Mouse (Mus musculus) T-helper 1 cell (primary cell): ENCODE measurements around the gene Timmdc1.
"Not testable (repeated sequence)": the region's sequence is repeated elsewhere in the genome, so short reads cannot be mapped to it uniquely, and the experiment has no call there.

Experiments used
- in situ Hi-C: fragments of 300-600 bp; cut with MboI, MseI; formaldehyde crosslinking; loops from one replicate; pipeline ENCODE4 v1.15.1; 2025; ENCODE audit warnings: high pct_unique_total_duplicates

Timmdc1 gene

DNA sequence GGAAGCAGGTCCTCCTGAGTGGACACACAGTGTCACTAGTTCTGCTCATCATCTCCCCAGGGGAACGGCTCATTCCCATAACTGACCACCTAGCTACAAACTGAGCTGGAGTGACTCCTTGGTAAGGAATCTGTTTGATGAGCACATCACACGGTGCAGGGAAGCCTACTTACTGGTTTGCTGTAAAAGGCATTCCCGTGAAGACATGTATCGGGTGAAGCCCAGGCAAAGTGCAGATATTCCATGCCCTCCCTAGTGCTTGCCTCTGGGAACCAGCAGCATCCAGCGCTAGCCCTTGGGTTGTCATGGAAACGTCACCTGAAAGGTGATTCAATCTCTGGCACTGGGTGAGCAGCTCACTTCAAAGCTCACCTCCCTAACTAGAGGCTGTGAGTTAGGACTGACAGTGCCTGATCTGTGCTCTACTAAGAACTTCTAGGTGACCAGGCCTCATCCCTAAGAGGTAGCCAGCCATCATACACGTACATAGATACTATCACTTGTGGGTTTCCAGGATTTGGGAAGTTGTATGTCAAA lies 25.8 kb downstream of the Timmdc1 start:
- in situ Hi-C loops: no loop called here

- in situ Hi-C loops: no loop called here
These were observed 28.6 kb downstream of the Timmdc1 start for GRCm38 (mm10) chr16:38493890-38494289.

DNA sequence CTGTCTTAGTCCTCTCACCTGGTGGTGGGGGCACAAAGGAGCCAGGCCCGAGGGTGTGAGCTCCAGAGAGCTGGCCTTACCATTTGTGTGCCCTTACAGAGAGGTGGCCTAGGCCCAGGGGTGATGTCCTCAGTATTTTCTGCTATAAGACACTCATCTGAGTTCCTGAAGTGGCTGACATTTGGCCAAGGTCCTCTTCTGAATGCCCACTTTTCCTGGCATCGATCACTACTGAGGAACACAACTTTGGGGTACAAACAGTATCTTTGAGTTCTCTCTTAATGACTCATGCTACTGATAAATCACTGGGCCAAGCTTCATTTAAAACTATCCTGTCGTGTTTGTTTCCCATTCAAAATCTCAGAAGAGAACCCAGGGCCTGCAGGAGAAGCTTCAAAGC lies 29.9 kb downstream of the Timmdc1 start:
- in situ Hi-C loops: no loop called here

DNA sequence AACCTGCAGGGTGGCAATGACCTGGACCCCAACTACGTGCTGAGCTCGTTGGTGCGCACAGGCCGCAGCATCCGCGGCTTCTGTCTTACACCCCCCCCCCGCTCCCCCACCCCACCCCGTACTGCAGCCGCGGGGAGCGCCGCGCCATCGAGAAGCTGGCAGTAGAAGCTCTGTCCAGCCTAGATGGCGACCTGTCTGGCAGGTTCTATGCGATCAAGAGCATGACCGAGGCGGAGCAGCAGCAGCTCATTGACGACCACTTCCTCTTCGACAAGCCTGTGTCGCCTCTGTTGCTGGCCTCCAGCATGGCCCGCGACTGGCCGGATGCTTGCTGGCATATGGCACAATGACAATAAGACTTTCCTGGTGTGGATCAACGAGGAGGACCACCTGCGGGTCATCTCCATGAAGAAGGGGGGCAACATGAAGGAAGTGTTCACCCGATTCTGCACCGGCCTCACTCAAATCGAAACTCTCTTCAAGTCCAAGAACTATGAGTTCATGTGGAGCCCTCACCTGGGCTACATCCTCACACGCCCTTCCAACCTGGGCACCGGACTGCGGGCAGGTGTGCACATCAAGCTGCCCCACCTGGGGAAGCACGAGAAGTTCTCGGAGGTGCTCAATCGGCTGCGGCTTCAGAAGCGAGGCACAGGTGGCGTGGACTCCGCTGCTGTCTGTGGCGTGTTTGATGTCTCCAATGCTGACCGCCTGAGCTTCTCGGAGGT lies 38.7 kb downstream of the Timmdc1 start:
- in situ Hi-C loops: loop anchor here (5.0 kb wide), 1 partner anchor 136 kb away; the partner anchor contains the start of genes Cox17 and Gm21987

- in situ Hi-C loops: loop anchor here (5.0 kb wide), 1 partner anchor 136 kb away; the partner anchor contains the start of genes Cox17 and Gm21987
These were observed 39.5 kb downstream of the Timmdc1 start for GRCm38 (mm10) chr16:38482780-38483562.

DNA sequence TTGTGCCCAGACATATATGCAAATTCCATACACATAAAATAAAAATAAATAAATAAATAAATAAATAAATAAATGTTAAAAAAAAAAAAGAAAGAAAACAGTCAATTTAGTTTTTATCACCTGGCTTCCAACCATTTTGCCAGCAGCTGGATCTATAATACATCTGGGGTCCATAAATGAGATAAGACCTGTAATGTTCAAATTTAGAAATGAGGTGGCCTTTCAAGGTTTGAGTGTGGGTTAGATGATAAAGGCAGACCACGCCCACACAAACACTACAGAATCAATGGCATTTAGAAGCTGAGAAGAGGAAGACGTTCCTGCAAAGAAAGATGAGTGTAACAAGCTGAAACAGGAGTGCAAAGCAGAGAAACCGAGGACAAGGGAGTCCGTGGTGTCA lies 41.1 kb downstream of the Timmdc1 start:
- in situ Hi-C loops: loop anchor here (5.0 kb wide), 1 partner anchor 134 kb away; the partner anchor contains the start of genes Cox17 and Gm21987

- in situ Hi-C loops: no loop called here
These were observed 44.2 kb downstream of the Timmdc1 start for GRCm38 (mm10) chr16:38478296-38478695.

- in situ Hi-C loops: not testable (repeated sequence)
These were observed 45.2 kb downstream of the Timmdc1 start for GRCm38 (mm10) chr16:38477241-38477608.

DNA sequence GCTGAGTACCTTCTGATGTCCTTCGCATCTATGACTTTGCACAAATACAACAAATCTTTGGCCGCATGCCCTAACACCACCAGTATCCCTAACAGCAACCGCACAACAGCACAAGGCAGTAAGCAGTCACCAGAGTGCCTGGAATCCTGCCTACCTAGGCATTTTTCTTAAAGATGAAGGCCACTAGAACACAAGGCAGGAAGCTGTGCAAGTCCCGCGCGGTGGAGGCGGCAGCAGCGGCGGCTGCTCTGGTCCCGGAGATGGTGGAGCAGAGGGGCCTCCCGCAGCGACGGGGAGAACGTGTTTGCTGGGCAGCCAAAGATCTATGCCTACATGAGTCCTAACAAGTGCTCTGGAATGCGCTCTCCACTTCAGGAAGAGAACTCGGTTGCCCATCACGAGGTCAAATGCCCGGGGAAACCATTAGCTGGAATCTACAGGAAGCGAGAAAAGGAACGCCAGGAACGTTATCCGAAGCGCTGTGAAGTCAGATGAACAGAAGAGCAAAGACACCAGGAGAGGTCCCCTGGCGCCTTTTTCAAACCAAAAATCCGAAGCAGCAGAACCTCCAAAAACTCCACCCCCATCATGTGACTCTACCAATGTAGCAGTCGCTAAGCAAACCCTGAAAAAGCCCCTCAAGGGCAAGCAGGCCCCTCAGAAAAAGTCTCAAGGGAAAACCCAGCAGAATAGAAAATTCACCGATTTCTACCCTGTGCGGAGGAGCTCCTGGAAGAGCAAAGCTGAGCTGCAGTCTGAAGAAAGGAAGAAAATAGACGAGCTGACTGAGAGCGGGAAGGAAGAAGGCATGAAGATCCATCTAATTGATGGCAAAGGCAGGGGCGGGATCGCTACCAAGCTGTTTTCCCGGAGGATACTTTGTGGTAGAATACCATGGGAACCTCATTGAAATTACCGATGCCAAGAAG lies 45.9 kb downstream of the Timmdc1 start:
- in situ Hi-C loops: no loop called here

DNA sequence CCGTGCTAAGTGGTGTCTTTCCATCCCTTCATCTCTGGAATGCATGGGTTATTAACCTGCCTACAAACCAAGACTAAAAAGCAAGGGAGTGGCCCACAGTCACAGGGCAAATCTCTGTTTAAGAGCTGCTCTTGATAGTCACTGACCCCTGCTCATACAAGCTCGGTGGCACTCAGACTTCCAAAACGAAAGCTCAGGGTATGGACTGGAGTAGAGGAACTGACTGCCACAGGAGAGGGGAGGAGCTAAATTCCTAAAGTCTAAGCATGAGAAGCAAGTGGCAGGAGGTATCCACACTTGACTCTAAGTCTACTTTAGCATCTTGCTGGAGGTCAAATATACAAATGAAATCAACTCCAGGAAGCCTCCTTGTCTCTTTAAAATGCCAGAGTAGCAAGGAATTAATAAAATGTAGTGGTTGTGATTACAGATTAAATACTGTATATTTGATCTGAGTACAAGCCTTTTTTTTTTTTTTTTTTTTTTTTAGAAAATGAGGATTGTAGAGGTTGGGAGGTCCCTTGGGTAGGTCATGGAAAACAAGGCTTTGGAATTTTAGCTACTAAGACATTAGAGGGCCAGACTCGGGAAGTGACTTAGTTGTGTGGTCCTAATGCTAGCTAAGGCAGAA lies 46.7 kb downstream of the Timmdc1 start:
- in situ Hi-C loops: no loop called here

DNA sequence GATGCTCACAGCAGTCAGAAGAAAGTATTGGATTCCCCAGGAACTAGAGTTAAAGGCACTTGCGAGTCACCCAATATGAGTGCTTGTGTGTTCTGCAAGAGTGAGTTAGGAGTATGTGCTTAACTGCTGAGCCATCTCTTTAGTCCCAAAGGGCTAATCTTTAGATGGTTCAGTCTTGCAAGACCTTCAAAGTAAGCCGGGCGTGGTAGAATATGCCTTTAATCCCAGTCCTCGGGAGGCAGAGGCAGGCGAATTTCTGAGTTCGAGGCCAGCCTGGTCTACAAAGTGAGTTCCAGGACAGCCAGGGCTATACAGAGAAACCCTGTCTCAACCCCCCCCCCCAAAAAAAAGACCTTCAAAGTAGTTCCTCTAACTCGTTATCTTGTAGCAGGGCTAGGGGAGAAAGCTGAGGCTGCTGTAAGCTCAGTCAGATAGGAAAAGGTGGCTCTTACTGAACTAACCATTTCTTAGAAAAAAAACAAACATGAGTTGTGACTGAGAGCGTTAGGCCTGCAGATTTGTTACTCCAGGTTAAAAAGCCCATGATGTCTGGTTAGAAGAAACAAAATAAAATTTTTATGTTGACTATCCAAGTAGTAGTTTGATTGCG lies 47.7 kb downstream of the Timmdc1 start:
- in situ Hi-C loops: no loop called here

DNA sequence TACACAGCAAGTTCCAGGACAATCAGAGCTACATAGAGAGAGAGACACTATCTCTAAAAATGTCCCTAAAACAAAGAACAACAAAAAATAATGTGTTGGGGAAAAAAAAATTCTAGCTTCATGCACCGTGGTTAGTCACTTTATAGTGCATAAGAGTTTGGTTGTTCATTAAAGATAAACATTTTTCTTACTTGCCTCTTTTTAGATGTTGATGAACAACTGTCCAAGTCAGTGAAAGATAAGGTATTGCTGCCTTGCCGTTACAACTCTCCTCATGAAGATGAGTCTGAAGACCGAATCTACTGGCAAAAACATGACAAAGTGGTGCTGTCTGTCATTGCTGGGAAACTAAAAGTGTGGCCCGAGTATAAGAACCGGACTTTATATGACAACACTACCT lies 48.8 kb downstream of the Timmdc1 start:
- in situ Hi-C loops: no loop called here

GRCm38 (mm10) chr16:38472507-38472873 lies 50.0 kb downstream of the Timmdc1 start:
- in situ Hi-C loops: no loop called here

DNA sequence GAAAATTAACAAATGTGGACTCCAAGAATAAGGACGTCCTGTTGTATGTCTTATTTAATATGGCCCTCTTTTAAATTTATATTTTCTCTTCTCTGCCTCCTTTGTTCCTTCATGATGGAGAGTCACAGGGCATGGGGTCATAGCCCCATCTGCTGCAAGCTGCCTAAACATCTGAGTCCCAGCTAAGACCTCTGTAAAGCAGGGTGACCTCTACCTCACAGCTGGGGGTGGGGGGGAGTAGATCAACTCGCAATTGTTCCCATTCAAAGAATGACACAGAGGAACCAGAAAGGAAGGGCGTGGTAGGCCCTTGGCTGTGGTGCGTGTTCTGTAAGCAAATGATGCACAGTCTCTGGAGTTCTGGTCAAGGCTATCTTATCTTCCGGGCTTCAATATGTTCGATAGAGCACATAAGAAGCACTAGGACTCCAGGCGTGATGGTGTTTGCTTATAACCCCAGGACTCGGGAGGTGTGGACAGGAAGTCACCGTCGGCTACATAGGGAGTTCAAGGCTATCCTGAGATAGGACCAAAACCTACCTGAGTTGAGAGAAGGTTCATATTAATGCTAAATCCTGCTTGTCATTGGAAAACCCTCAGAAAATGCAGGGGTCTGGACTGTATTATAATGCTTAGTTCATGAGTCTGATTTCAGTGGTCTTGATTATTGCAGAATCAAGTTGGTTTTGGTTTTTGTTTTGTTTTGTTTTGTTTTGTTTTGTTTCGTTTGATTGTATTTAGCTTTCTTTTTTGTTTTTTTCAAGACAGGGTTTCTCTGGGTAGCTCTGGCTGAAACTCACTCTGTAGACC lies 50.6 kb downstream of the Timmdc1 start:
- in situ Hi-C loops: no loop called here

- in situ Hi-C loops: no loop called here
These were observed 53.0 kb downstream of the Timmdc1 start for GRCm38 (mm10) chr16:38469437-38469836.

GRCm38 (mm10) chr16:38468706-38469018 lies 53.8 kb downstream of the Timmdc1 start:
- in situ Hi-C loops: no loop called here

- in situ Hi-C loops: no loop called here
These were observed 54.4 kb downstream of the Timmdc1 start for GRCm38 (mm10) chr16:38467917-38468705.

DNA sequence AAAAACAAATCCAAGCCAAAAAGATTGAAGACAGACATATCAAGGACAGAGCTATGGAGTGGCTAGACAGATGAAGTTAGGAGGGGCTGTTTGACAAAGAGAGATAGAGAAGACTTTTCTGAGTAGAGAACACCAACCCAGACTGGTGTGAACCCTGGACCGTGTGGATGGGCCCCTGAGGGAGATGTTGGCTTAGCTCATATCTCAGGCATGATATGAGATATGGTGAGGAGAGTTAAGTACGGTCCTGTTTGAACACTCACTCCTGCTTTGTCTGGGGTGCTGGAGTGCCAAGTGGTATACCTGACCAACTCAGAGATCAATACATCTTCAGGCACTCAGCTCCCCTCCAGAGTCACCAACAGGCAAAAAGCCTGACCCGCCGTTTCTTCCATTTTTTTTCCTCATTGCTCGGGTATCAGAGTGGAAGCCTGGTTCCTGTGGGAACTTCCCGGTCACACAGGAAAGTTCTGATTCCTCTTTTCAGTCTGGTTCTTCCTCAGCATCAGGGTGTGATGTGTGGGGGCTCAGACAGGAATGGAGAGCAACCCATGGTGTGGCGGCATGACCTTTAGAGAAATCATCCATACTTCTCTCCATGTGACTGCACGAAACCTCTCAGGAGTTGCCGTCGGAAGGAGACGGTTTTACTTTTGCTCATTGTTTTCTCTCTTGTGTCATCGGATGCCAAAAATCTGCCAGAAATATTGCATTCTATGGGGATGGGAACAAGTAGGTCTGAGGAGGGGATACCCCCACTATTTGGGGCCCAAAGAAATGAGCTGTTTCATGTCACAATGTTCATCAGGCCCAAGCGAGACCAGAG lies 55.2 kb downstream of the Timmdc1 start:
- in situ Hi-C loops: no loop called here
